Mouse (Mus musculus) right cerebral cortex, adult 18-20 months (tissue): ENCODE data around the gene Cep112.
A peak's percentile ranks its signal among the peaks of the same experiment; 100 is the strongest.

Experiments used
- DNase-seq: peaks from one replicate; pipeline ENCODE4 v3.0.0; 2022; ENCODE audit warnings: mixed read lengths

The Cep112 gene

DNA sequence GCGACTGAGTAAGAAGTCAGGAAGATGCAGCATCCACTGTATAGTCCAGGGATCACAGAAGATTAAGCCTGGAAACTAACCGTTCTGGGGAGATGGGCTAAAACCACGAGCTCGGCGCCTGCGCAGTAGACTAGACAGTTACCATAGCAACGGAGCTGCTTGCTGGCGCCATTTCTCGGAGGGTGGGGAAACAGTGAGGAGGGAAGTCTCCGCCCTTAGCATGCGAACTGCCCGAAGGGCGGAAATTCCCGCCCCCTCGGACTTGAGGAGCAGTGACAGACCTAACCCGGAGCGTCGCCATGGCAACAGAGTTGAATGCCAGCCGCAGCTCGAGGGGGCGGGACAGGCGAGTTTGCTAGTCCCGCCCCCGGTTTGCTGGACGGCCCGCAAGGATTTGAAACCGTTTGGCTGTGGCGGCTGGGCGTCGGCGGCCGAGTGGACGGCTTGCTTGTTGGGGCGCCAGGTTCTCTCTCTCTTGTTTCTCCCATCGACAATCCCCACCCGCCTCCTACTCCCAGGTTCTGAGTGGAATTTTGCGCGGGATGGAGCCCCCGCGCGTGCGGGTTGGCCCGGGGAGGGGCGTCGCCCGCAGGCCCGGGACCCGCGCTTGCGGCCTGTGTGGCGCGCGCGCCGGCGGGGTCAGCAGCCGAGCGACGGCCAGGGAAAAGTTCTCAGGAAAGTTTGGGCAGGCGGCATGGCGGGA lies at the start of gene Cep112:
Gene Cep112 (plus strand): TSS at position 304 of the 703 bp plus-strand sequence.
- peak; percentile 98 for DNase-seq

- DNase-seq: no peak
Measured at GRCm38 (mm10) chr11:108376815-108377214, 48.2 kb upstream of the Cep112 start.

- peak; percentile 86 for DNase-seq
Measured at GRCm38 (mm10) chr11:108377680-108378362, 47.2 kb upstream of the Cep112 start.

DNA sequence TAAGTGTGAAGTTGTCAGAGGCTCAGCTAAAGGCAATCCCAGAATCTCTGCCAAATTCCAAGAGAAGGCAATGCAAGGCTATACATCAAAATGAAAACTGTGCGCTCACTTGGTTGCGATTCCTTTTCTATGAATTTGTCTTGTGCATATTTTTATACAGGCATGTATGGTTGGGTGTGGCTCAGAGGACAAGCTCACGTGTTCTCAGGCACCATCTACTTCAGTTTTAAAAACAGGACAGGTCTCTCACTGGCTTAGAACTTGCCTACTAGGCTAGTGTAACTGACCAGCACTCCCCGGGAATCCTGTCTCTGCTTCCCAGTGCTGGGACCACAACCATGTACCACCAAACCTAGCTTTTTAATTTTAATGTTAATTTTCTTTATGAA lies 46.6 kb upstream of the Cep112 start:
- DNase-seq: no peak

DNA sequence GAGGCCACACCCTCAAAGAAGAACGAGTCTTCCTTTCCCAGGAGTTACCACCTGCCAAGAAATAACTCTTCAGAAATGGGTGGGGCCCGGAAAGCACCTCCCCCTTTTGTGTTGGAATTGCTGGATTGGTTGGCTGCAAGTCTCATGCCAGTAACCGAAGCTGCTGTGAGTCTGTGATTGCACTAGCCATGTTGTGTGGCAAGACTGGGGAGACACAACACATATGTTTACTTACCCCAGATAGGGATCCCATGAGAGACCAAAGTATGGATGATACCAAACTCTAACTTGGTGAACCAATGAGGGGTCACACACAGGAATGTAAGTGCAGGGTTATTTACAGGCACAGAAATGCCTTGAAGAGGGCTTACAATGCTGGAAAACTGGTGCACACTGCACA lies 42.3 kb upstream of the Cep112 start:
- DNase-seq: no peak

DNA sequence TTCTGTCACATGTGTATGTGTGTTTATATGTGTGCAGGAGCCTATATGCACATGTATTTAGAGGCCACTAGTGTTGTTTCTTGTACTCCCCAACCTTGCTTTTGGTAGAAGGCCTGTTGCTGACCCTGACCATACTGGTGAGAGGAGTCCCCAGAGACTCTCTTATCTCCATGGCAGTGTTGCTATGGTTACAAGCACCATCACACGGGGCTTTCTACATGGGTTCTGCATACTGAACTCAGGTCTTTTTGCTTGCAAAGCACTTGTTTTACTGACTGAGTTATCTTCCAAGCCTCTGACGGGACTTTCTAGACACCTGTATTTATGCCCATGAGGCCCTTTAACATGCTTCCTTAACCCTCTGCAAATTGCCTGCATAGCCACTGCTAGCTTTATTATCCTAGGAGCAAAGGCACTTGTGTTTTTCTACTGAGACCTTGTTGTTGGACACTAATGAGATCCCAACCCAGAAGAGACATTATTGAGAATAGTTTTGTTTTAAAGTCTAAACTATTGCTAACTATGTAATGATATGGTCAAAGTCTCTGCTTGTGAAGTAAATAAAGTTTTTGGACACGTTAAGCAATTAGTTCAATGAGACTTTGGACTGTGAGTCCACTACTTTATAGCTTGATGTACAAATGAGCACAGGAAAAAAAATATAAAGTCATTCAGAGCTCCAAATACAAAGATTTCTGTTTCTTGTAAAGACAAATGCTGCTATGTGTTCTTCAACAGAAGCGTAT lies 39.9 kb upstream of the Cep112 start:
- no peak for DNase-seq

GRCm38 (mm10) chr11:108385666-108386024 lies 39.3 kb upstream of the Cep112 start:
- DNase-seq: no peak

- no peak for DNase-seq
Measured at GRCm38 (mm10) chr11:108395061-108395460, 29.9 kb upstream of the Cep112 start.

- no peak for DNase-seq
Measured at GRCm38 (mm10) chr11:108396076-108396829, 28.7 kb upstream of the Cep112 start.

GRCm38 (mm10) chr11:108409876-108410644 lies 14.9 kb upstream of the Cep112 start:
- DNase-seq: peak; percentile 64

DNA sequence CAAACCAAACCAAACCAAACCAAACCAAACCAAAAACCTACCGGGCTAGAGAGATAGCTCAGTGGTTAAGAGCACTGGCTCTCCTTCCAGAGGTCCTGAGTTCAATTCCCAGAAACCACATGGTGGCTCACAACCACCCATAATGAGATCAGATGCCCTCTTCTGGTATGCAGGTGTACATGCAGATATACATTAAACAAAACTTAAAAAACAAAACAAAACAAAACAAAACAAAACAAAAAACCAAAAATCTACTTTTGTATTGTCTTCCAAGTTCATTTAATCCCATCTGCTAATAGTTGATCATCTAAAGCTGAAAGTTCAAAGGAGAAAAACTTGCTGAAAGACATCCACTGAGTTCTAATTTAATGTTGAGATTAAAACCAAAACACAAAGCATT lies 8.6 kb upstream of the Cep112 start:
- no peak for DNase-seq

DNA sequence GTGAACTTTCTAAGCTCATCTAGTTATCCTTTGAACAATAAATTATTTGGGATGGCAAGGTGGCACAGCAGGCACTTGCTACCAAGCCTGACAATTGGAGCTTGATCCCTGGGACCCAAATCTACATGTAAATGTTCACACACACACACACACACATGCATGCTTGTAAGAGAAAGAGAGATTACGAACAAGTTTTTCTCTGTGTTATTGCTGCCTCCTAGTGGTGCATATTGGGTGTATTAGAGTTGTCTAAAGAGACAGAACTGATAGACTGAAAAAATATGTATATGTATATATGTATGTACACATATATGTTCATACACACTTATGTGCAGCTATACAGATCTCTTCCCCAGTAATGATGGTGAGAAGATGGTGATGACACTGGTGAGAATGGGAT lies 6.5 kb upstream of the Cep112 start:
- no peak for DNase-seq

GRCm38 (mm10) chr11:108419242-108419641 lies 5.8 kb upstream of the Cep112 start:
- DNase-seq: no peak

DNA sequence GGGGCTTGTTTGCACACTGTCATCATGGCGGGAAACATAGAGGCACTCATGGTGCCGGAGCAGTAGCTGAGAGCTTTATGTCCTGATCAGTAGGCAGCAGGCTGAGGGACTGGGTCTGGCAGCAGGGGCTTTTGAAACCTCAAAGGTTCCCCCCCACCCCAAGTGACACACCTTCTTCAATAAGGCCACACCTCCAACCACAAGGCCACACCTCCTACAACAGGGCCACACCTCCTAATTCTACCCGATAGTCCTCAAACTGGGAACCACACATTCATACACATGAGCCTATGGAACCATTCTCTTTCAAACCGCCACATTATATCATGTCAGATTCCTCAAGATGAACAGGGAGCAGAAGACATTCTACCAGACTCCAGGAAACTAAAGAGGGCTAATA lies 4.2 kb upstream of the Cep112 start:
- no peak for DNase-seq

- DNase-seq: no peak
Measured at GRCm38 (mm10) chr11:108423221-108423620, 1.8 kb upstream of the Cep112 start.

GRCm38 (mm10) chr11:108424111-108424510 lies 881 bp upstream of the Cep112 start:
- DNase-seq: no peak

GRCm38 (mm10) chr11:108425592-108425921 lies 565 bp downstream of the Cep112 start:
- DNase-seq: no peak

GRCm38 (mm10) chr11:108426086-108426485 lies 1.1 kb downstream of the Cep112 start:
- DNase-seq: no peak

DNA sequence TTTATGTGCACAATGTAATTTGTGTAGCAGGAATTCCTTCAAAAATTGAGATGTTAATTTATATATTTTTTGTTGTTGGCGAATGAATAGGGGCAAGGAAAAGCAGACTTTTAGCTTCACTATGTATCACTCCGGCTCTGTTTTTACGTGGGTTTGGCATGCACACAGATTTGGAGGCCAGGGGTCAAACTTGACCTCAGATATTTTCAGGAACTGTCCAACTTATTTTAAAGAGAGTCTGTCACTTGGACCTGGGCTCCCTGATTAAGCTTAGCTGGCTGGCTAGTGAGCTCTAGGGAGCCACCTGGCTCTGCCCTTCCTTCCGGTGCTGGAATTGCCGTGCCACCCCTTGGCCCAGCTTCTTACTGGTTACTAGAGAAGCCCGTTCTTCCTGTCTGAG lies 2.2 kb downstream of the Cep112 start:
- DNase-seq: no peak

DNA sequence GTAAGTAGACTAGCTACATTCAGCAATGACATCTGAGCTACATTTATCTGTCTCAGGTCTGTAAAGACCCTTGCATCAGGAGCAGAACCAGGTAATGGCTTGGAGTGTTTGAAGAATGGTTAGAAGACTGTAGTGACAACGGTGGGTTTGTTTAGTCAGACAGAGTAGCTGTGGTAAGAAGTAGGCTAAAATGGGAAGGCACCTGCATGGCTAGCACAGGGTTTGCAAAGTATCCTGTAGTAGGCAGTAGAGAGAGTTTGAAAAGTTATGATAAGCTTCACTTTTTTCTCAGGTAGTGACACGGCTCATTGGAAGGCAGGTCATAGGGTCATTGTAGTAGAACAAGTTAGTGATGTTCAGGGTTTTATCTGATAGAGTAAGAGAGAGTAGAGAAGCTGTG lies 4.1 kb downstream of the Cep112 start:
- no peak for DNase-seq

DNA sequence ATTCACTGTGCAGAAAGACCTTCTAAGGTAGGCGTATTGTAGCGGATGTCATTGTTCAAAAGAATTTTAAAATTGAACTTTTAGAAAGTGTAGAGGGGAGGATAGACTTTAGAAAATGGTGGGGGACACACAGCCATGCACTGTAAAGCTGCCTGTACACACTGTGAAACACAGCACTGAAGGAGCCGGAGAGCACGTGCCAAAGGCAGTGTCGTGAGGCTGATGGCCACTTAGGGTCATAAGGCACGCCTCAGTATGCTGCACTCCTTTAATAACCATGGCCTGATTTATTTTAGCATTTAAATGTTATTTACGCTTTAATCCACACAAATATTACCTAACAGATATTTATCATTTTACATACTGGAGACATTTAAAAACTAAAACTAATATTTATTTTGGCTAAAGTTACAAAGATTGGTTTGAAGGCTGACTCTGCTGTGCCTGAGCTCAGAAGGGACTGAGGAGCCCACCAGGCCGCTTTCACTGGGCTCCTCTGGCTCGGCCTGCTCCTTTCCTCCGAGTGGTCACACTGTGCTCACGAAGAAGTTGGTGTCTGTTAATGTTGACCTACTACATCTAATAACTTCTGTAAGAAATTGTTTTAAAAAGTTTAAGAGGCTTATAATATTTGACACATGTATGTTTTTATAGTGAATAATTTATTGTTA lies 19.0 kb downstream of the Cep112 start:
- DNase-seq: no peak

DNA sequence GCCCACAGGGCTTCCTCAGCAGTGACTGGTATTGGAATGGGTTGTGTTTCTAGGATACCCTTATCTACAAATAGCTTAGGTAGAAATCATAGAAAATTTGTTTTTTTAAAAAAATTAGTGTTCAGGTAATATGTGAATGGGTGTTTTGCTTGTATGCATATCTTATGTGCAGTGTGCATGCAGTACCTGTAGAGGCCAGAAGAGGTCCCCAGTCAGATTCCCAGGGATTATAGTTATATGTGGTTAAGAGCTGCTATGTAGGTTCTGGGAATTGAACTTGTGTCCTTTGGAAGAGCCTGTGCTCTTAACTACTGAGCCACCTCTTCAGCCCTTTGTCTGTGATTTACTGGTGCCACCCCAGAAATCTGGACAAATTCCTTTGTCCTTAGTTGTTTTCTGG lies 22.2 kb downstream of the Cep112 start:
- no peak for DNase-seq
